Comparison of ENCODE assay signal across 15 mouse cellular contexts in genomic region chr10:41150496-41150895, GRCm38 (mm10).
"Had no signal": no experiment of that assay in that cellular context is flagged by ENCODE, and none has a peak within 500 bp of the region (broad histone marks: within the 10 kb centered on the region; RNA-seq: fewer than 3 reads in every experiment).

No protein-coding gene starts in this region.

- H3K4me3 ChIP-seq: neural tube, embryonic 13.5 days; neural tube, embryonic 15.5 days; stomach, embryonic 15.5 days had no signal

- H3K9ac ChIP-seq: neural tube, embryonic 13.5 days; neural tube, embryonic 15.5 days; stomach, embryonic 15.5 days had no signal

- H3K27ac ChIP-seq: neural tube, embryonic 13.5 days; neural tube, embryonic 15.5 days; stomach, embryonic 15.5 days; stomach, postnatal 0 days had no signal

- H3K4me2 ChIP-seq: neural tube, embryonic 13.5 days had no signal

- H3K27me3 ChIP-seq: neural tube, embryonic 13.5 days; neural tube, embryonic 15.5 days; stomach, embryonic 15.5 days had no signal

- H3K36me3 ChIP-seq: neural tube, embryonic 13.5 days; neural tube, embryonic 15.5 days; stomach, embryonic 15.5 days had no signal

- DNase-seq: right cerebral cortex, adult 18-20 months; right cerebral cortex, postnatal 14 days; right cerebral cortex, postnatal 25 days; right cerebral cortex, postnatal 4 days; spleen, adult 18-20 months; thymus, adult 18-20 months; thymus, adult 2 months; thymus, postnatal 14 days; thymus, postnatal 25 days; thymus, postnatal 36 days; thymus, postnatal 4 days had no signal

- H3K9me3 ChIP-seq: neural tube, embryonic 13.5 days; neural tube, embryonic 15.5 days; stomach, embryonic 15.5 days had no signal
